Mouse (Mus musculus) lung, postnatal 25 days (tissue): Measurements from ENCODE around the gene Majin.

Experiments used
- DNase-seq: peaks from one replicate; pipeline ENCODE4 v3.0.0; 2022; ENCODE audit warnings: low spot score

Gene Majin

DNA sequence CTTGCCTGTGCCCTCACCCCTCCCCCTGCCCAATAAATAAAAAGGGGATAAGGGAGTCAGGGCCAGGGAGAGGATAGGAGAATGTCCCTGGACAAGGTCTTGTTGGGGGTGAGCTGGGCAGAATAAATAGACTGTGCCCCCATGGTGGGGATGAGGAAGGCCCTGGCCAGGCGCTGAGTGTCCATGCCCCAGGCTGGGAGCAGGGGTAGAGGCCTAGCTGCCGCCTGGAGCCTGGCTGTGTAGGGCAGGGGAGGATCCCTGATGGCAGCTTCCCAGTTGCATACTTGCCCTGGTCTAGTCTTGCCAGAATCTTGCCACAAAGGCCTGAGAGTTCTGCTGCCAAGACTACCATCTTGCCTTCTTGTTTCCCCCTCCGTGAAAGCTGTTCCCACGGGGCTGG is 43.7 kb downstream of the Majin start:
- no peak for DNase-seq

DNA sequence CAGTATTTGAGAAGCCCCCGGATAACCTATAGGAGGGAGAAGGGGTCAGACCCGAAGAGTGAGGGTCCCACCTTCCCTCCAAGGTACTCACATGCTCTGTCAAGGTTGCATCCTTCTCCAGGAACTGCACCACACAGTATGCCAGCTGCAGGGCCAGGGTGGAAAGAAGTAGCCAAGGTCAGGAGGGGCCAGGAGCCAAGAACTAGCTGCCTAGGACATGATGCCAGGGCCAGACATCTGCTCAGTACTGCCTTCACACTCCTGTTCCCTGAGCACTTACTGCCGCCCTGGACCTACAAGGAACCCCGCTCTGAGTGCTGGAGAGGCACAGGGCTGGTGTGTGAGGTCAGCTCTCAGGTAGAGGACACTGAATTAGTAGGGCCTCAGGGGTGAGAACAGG is 46.2 kb downstream of the Majin start:
- DNase-seq: no peak

DNA sequence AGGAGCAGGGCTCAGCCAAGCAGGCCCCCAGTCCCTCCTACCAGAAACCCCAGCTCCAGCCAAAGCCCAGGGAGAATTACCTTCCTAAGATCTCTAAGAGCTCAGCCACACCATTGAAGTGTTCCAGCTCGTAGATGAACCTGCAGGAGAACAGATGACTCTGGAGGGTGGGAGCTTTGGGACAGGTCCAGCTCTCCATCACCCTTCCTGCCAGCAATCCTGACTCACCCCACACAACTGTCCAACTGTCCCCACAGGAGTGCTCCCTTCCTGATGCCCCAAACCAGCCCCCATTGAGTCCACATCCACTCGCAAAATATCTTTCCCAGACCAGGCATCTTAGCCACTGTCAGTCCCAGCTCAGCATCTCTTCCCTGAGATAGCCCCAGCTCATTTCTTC is 46.8 kb downstream of the Majin start:
- DNase-seq: no peak

DNA sequence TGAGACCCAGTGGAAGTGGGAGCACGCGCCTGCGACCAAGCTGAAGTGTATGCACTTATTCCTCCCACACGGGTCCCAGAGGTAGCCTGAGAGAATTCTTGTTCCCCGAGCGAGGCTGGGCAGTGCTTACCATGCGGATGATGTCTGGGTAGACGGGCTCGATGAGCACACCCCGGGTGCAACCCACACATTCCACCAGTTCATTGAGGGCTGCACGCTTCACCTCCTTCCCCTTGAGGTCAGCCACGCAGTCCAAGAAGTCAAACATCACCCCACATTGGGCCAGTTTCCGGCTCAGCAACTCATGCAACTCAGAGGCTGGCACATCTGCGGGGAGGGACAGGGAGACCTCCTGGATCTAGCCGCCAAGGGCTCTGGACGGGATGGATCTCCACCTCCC is 49.5 kb downstream of the Majin start:
- DNase-seq: no peak

DNA sequence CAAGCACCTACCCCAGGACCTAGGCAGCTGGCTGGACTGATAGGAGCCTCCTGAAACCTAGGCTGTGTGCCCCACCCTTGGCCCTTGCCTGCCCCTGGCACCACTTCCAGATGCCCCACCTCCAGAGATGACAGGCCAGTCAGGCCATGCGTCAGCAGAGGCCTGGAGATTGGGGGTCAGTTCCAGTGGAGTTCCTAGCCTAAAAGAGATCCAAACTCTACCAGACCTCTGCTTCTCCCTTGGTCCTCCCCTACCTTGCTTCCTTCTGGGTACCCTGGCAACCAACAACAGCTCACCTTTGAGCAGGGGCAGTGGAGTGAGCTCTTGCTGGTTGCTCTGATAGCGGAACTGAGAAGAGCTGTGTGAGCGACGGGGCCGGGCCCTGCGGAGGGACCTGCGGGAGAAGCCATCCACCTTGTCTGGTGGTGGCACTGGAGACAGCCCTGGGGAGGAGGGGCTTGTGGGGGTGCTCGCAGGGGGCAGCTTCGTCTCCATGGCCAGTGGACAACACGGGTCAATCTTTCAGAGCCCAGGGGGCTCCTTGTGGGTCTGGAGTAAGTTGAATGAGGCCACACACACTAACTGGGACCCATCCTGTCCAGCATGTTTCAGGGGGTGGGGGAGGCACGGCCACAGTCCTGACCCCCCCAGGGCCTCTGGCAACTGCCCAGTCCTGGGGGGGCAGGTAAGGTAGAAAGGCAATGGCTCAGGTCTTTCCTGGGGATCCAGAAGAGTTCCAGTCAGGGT is 50.3 kb downstream of the Majin start:
- DNase-seq: no peak

DNA sequence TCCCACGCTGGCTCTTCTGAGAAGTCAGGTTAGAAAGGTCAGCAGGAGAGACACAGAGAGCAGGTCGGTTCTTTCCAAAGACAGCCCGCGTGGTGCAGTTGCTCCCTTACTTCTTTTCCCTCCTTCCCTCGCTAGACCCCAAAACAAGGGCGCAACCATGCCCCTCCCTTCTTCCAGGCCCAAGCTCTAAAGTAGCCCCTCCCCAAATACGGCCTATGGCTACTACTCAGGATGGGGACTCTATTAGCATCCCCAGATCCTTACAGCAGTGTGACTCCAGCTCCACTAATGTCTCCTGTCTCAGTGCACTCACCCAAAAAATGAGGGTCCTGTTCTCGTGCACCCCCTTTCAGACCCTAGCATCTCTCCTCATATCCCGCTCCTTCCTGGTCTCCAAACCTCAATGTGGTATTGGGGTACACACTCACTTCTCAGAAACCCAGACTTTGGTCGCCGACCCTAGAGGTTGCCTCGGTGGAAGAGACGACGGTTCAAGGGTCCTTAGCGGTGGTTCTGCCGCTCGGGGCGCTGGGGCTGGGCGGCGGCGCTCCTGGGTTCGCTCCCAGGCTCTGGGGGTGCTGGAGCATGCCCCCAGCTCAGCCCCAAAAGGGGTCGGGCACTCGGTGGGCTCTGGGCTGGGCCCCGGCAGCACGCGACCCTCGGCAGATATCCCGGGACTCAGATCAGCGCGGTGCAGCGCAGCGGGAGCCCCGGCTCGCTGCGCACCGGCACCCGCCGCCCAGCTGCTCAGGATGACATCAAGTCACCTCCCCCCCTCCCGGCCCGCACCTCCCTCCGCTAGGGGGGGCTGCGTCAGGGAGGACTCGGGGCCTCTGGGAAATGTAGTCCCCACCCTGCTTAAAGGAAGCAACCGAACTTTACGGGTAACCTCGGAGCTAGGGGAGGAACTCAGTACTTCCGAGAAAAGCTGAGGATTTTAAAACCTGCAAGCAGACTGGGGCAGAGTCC is 51.2 kb downstream of the Majin start, which contains the start of gene Ppp2r5b:
Ppp2r5b (minus strand) TSS at position 789 of the 969 bp plus-strand sequence.
- DNase-seq: peak; percentile 97

DNA sequence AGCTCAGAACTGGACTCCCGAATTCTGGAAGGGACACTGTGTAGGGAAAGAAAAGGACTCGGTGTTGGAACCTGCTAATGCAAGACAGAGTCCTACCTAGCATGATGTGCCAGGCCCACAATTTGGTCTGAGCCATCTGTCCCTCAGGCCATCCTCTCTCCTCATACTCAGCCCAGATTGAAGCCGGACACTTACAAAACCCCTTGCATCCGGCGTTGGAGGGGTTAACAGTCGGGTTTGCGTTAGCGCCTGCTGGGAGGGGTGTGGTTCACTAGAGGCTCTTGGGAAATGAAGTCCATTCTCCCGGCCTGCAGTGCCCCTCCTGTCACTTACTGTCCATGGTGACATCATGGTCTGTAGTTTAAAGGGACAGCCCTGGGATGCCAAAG is 51.9 kb downstream of the Majin start:
- peak; percentile 95 for DNase-seq

DNA sequence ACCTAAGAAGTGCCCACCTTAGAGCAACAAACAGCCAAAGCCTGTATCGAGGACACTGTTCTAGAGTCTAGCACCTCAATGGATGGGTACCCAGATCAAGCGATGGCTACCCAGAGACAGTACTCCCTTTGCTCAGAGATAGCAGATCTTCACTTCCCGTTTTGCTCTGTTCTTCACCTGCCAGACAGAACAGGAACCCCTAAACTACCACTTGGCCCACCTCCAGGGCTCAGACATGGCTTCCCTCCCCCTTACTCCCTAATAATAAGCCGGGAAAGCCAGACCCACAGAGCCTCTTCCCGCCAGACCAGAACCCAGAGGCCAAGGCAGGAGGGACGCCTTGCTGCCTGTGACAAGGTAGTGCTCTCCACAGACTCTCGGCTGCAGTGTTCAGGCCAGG is 52.7 kb downstream of the Majin start:
- DNase-seq: no peak

DNA sequence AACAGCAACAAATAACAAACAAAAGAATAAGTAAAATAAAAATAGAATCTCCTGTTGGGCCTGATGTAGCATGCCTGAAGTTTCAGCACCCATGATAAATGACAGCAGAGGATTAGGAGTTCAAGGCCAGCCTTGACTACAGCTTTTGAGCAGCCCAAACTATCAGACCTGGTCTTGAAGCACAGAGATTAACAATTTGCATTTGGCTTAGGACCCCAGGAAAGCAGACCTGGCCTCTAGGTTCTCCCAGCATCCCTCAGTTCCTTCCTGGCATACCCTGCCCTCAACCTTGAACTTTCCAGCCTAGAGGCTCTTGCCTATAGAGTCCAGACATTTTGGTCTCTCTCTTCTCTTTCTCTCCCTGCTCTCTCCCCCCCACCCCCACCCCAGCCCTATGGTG is 54.6 kb downstream of the Majin start:
- DNase-seq: no peak

DNA sequence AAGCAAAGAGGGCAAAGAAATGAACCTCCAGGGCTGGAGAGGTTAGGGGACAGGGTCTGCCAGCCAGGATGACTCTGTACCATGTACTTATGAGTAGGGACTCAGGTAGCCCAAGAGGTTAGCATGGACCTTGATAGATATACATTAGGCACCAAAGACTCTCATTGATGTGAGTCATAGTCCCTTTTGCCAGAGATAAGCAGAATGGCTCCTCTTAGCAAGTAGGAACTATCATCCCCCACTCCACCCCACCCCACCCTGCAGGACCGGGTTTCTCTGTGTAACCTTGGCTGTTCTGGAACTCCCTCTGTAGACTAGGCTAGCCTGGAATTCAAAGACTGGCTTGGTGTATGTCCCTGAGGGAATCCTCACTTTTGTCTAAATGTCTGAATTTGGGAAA is 55.9 kb downstream of the Majin start:
- no peak for DNase-seq

DNA sequence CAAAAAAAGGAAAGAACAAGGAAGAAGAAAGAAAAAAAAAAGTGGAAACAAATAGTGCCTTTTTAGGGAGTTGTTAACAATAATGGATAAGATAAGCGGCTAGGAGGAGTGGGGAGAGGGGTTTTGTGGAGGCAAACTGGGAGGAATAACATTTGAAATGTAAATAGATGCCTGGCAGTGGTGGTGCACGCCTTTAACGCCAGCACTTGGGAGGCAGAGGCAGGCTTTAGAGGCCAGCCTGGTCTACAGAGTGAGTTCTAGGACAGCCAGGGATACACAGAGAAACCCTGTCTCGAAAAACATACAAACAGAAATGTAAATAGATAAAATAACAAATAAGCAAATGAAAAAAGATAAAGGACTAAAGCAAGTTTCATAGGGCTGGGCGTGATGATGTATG is 56.5 kb downstream of the Majin start:
- DNase-seq: no peak

DNA sequence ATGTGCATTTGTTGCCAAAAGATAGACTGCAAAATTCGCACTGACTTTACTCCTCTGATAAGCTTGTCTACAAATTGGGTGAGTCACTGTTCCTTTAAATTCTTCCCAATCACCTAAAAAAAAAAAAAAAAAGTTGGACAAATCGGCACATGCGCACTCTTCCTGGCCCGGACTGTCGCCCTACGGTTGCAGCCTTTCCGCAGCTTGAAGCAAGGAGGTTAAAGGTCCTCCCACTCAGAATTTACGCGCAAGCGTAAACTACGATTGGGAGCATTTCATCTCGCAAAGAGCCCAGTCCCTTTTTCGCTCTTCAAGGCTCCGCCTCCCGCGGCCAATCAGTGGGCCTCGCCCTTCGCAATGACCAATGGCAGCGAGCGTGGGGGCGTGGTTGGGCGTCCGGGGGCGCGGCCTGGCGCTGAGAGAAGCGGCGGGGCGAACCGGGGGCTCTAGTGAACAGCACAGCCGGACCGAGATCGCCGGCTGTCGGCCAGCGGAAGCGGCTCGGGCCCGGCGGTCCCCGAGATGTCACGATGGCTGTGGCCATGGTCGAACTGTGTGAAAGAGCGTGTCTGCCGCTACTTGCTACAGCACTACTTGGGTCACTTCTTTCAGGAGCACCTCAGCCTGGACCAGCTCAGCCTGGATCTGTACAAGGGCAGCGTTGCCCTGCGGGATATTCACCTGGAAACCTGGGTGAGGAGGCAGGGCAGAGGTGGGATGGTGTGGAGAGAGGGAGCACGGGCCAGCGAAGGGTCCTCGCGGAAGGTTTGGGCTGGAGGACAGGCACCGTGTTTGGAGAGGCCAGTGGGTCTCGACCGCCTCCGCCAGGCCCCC is 57.3 kb downstream of the Majin start, which contains the start of gene Atg2a:
Atg2a (plus strand) TSS at position 395 of the 834 bp plus-strand sequence.
- DNase-seq: peak; percentile 100

DNA sequence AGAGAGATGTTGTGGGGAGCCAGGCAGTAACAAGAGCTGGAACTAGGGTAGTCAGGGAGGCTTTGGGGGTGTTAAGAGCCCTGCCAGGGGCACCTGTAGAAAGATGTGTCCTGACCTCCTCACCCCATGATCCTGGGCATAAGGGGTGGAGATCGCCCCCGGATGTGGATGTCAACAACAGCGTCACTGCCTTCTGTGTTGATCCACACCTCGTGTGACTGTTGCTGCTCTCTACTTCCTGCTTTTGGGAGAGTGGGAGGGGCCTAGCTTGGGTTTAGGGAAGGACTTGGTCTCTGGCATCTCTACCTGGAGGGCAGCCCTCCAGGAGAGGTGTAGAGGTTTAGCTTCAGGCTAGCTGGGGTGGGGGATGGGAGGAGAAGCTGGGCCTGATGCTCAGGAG is 58.1 kb downstream of the Majin start:
- peak; percentile 76 for DNase-seq

DNA sequence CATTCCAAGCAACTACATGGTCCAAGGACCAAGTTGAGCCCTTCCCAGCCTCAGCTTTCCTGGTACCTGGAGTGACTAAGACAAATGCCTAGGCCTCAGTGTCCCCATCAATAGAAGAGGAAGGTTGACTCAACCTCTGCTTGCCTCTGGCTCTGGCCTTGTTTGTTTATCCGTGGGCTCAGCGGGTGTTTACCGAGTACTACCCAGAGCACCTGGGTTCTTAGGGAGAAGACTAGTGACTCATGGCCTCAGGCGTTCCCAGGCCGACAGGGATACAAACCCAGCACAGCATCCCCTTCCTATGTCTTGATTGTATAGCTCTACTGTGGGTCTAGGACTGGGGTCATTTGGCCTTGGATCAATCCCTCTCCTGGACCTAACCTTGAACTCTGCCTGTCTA is 59.0 kb downstream of the Majin start:
- DNase-seq: no peak

DNA sequence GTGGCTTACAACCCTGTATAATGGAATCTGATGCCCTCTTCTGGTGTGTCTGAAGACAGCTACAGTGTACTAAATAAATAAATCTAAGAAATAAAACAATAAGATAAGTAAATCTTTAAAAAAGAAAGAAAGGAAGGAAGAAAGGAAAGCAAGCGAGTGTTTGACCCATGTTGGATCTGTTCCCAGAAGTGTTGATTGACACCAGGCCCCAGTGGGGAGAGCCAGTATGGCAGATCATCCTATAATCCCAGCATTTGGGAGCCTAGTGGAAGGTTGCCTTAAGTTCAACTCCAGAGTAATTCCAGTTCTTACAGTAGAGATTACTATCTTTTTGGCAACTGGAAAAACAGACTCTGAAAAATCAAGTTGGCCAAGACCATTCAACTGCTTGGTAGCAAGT is 61.6 kb downstream of the Majin start:
- no peak for DNase-seq

DNA sequence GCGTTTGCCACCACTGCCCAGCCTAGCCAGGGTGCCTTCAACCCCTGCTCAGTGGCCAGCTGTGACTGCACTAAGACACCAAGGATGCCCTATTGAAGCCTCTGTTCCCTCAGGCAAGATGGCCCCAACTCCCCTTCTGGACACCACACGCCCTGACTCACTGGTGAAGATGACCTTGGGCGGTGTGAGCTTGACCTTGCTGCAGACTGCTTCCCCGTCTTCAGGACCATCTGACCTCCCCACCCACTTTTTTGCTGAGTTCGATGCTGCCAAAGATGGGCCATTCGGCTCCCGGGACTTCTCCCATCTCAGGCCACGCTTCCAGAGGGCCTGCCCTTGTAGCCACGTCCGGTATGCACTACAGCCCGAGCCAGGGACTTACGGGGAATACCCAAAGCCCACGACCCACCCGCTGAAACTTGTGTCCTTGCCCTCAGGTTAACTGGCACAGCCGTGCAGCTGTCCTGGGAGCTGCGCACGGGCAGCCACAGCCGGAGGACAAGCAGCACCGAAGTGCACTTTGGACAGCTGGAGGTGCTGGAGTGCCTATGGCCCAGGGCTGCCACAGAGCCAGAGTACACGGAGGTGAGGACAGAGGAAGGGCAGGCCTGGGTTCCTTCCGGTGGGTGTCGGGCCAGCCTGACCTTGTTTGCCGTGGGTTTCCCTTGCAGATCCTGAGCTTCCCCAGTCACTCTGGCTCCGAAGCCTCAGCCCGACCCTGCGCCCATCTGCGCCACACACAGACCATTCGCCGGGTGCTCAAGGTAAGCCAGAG is 63.5 kb downstream of the Majin start:
- no peak for DNase-seq

DNA sequence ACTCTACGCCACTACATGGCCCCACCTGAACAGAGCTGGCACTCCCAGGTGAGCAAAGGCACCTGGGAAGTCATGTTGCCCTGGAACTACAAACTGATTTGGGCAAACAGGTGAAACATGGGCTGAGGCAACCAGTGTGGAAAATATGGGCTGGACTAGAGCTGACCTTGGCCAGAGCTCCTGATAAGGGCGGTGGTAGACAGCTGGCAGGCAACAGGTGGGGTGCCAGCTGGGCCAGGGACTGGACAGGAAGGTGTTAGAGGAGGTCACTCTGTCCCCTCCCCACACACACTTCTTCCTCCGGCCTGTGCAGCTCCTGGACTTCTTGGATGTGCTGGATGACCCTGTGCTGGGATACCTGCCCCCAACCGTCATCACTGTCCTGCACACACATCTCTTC is 68.8 kb downstream of the Majin start:
- no peak for DNase-seq

DNA sequence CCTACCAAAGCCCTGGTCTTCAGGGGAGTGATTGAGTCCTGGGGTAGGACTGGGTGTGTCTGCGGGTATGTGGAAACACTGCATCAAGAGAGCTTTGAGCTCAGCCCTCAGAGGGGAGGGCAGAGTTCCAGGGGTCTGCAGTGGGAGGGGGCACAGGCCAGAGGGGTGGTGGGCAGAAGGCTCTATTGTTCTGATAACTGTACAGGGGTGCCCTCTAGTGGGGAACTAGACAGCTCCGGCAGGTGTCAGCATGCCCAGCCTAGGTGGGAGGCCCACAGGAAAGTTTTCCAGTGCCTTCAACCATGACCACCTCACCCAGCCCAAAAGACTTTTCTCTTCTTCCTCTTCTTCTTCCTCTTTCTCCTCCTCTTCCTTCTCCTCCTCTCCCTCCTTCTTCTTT is 76.2 kb downstream of the Majin start:
- DNase-seq: peak; percentile 37

DNA sequence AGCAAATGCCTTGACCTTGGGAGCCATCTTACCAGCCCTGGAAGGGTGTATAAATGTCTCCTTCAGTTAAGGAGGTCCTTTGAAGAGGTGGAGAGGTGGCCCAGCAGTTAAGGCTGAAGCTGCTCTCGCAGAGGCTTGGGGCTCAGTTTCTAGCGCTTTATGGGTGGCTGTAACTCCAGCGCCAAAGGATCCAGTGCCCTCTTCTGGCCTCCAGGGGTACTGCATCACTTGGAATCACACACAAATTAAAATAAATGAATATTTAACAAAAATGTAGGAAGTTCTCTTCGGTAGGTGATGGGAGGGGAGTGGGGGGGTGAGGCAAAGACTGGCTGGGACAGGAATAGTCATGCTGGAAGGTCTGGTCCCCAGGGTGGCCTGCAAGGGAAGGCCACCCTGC is 76.8 kb downstream of the Majin start:
- DNase-seq: no peak

DNA sequence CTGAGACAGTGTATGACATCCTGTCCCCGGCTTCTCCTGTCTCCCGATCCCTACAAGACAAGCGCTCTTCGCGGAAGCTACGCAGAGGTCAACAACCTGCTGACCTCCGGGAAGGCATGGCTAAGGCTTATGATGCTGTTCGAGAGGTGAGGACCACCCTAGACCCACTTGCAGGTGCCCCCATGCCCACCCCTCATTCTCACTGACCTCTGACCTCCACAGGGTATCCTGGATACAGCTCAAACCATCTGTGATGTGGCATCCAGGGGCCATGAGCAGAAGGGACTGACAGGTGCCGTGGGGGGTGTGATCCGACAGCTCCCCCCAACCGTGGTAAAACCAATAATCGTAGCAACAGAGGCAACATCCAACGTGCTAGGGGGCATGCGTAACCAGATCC is 77.2 kb downstream of the Majin start:
- DNase-seq: no peak

DNA sequence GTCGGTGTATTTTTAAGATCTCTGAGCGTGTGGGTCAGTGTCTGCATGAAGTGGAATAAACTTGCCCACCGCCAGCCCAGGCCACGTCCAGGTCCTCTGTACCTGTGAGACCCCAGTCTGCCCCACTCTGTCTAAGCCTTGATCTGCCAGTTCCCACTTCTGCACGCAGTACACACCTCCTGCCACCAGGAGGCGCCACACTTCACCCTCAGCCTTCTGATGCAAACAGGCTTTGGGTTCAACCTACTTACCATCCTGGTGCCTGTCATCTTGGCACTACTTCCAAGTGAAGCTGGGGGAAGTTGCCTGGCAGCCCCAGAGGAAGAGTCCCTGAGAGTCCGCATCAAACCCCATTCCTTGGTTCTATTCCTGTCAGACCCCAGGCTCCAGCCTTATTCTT is 78.0 kb downstream of the Majin start:
- DNase-seq: peak; percentile 68
